Mouse (Mus musculus) thymus, adult 2 months (tissue): Measurements from ENCODE around the gene Insig2. TPM values are rescaled to one million over a fixed set of nuclear protein-coding genes. Genes with fewer than 3 reads are reported as not detected.

Experiments used
- DNase-seq: peaks from one replicate; pipeline ENCODE4 v3.0.0; 2021
- H3K27ac ChIP-seq: fragments of 200-500 bp; 2 replicates; pipeline ENCODE4 v1.5.1; 2012; ENCODE audit warnings: low read length, control low read depth; ENCODE audit not compliant: control insufficient read depth, insufficient read depth
- H3K27me3 ChIP-seq: fragments of 200-500 bp; 2 replicates; pipeline ENCODE4 v1.6.1; 2012; ENCODE audit warnings: mild to moderate bottlenecking, low read length, moderate library complexity, mixed read lengths; ENCODE audit not compliant: control insufficient read depth, insufficient read depth
- H3K36me3 ChIP-seq: fragments of 200-500 bp; 2 replicates; pipeline ENCODE4 v1.6.1; 2012; ENCODE audit warnings: mild to moderate bottlenecking, low read length, moderate library complexity; ENCODE audit not compliant: control insufficient read depth, insufficient read depth
- H3K4me1 ChIP-seq: fragments of 200-500 bp; replicated peaks from 2 replicates; pipeline ENCODE4 v1.6.1; 2012; ENCODE audit warnings: low read length; ENCODE audit not compliant: control insufficient read depth, insufficient read depth
- H3K4me3 ChIP-seq: fragments of 200-500 bp; 2 replicates; pipeline ENCODE4 v1.5.1; 2012; ENCODE audit warnings: mild to moderate bottlenecking, low read length, control low read depth, moderate library complexity; ENCODE audit not compliant: control insufficient read depth, insufficient read depth
- CTCF ChIP-seq: fragments of 200-500 bp; IDR thresholded peaks from 2 replicates; pipeline ENCODE4 v1.5.1; 2012; ENCODE audit warnings: mild to moderate bottlenecking, control low read depth, low read length, moderate library complexity, borderline replicate concordance; ENCODE audit not compliant: control insufficient read depth, poor library complexity, insufficient read depth; ENCODE audit errors: extremely low read depth
- POLR2A ChIP-seq: fragments of 200-500 bp; IDR thresholded peaks from 2 replicates; pipeline ENCODE4 v1.6.1; 2012; ENCODE audit warnings: mild to moderate bottlenecking, low read length, control low read depth, moderate library complexity; ENCODE audit not compliant: control insufficient read depth, poor library complexity, insufficient read depth; ENCODE audit errors: extremely low read depth
- WGBS: fragments of 180-500 bp; shearing (Covaris S2); methylation state at CpG from one replicate; pipeline ENCODE4 v1.1.7; 2018; 5-methylcytosine and 5-hydroxymethylcytosine counted together
- polyA plus RNA-seq: library from polyadenylated mRNA; depleted of rRNA; stranded (reverse); fragments of >200 nt; gene quantifications from 2 replicates; pipeline ENCODE4 v1.2.3, GENCODE M21; 2012; rRNA removed

Gene Insig2
- polyA plus RNA-seq, 1 experiment, result 27.5 TPM

GRCm38 (mm10) chr1:121277466-121277865 is 54.9 kb downstream of the Insig2 start:
- Histone ChIP-seq H3K4me3 (no peak overlapping the region), H3K36me3 (no peaks in the 10 kb centered on the region), H3K4me1 (no peaks in the 10 kb centered on the region), H3K27me3 (no peaks in the 10 kb centered on the region), H3K27ac (no peak overlapping the region)
- DNase-seq, result no peak
- WGBS, result 87% methylated on average over 4 of the region's 4 CpGs
- TF ChIP-seq CTCF, result no peak
- TF ChIP-seq POLR2A, result no peak

DNA sequence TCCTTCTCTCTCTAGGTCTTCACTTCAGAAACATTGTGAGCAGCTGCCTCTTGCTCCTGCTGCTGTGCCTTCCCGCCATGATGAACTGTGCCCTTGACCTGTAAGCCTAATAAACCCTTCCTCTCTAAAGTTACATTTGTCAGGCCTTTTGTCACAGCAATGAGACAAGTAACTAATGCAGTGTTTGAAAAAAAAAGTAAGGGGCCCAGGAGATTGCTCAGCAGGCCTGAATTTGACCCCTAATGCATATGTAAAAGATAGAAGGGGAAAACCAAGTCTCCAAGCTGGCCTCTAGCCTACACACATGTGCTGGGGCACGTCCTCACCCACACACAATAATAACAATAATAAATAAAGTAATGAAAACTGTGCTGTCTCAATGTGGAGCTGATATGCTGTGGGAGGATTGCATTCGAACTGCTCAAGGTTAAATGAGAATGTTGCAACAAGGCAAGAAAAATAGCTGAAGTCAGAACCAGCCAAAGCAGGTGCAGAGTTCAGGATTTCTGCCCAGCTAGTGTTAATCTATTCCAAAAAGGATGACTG is 56.4 kb downstream of the Insig2 start:
- WGBS, result 88% methylated on average over 3 of the region's 3 CpGs
- no peaks in the 10 kb centered on the region for H3K4me1 ChIP-seq
- no peaks in the 10 kb centered on the region for H3K36me3 ChIP-seq
- TF ChIP-seq CTCF, result no peak
- TF ChIP-seq POLR2A, result no peak
- H3K27me3 ChIP-seq, result no peaks in the 10 kb centered on the region
- H3K27ac ChIP-seq, result no peak overlapping the region
- no peak overlapping the region for H3K4me3 ChIP-seq
- DNase-seq, result no peak

- WGBS, result 82% methylated on average over 9 of the region's 9 CpGs
- no peaks in the 10 kb centered on the region for H3K27me3 ChIP-seq
- no peaks in the 10 kb centered on the region for H3K4me1 ChIP-seq
- H3K27ac ChIP-seq, result no peak overlapping the region
- TF ChIP-seq POLR2A, result no peak
- no peak for TF ChIP-seq CTCF
- no peaks in the 10 kb centered on the region for H3K36me3 ChIP-seq
- DNase-seq, result no peak
- no peak overlapping the region for H3K4me3 ChIP-seq
These were observed 72.1 kb downstream of the Insig2 start for GRCm38 (mm10) chr1:121260171-121260741.

Other genes starting within 250 kb of the Insig2 start
- gene Ccdc93, start 98.5 kb upstream of the Insig2 start, polyA plus RNA-seq, result 23.2 and 25.6 TPM in 2 replicates
- 0.08 TPM in 1 of 2 replicates, not detected in the other for gene Htr5b, start 195.9 kb upstream of the Insig2 start, polyA plus RNA-seq
- 52.7 and 60.1 TPM in 2 replicates for gene Ddx18, start 235.4 kb upstream of the Insig2 start, polyA plus RNA-seq